Mouse (Mus musculus): ENCODE results near the gene Xpo5. TPM values are rescaled to one million over a fixed set of nuclear protein-coding genes. Genes with fewer than 3 reads are reported as not detected.

Xpo5 gene
- 40.4 and 41.0 TPM in 2 replicates for polyA plus RNA-seq (2015; fragmentation: Nextera tagmentation; extraction: Ambion mirVana)

- Histone ChIP-seq H3K4me2 (peak within 1 kb of the TSS; percentile 94), H3K4me1 (peaks cover 34% of the 10 kb centered on the region), H3K9ac (peak within 1 kb of the TSS; percentile 86), H3K27me3 (replicated peaks) (no peaks in the 10 kb centered on the region), H3K9me3 (no peaks in the 10 kb centered on the region), H3K36me3 (replicated peaks) (peaks cover 15% of the 10 kb centered on the region; the same call in 1 of the 2 replicates), H3K4me3 (peak within 1 kb of the TSS; percentile 90), H3K27ac (peak within 1 kb of the TSS; percentile 81)
- under 1% methylated on average over 66 of the region's 66 CpGs for WGBS
- ATAC-seq (replicated peaks): peak; percentile 96
Observed at GRCm38 (mm10) chr17:46202421-46203071, at the start of gene Xpo5, which contains the start of gene Polh. Gene Xpo5, plus strand, starts transcription at chr17:46202782. Gene Polh, minus strand, starts transcription at chr17:46202645.

GRCm38 (mm10) chr17:46152847-46153782 is 49.5 kb upstream of the Xpo5 start, which contains the start of gene Mad2l1bp:
Gene Mad2l1bp, minus strand, starts transcription at chr17:46153553.
- peaks cover 10% of the 10 kb centered on the region for H3K4me1 ChIP-seq
- no peaks in the 10 kb centered on the region for H3K27me3 ChIP-seq (replicated peaks)
- H3K9ac ChIP-seq: peak within 1 kb of the TSS; percentile 54
- peak within 1 kb of the TSS; percentile 51 for H3K4me3 ChIP-seq
- no peaks in the 10 kb centered on the region for H3K9me3 ChIP-seq
- H3K27ac ChIP-seq: peak within 1 kb of the TSS; percentile 61
- 8% methylated on average over 33 of the region's 33 CpGs for WGBS
- peak; percentile 92 for ATAC-seq (replicated peaks)
- peaks cover under 1% of the 10 kb centered on the region; the same call in 1 of the 2 replicates for H3K36me3 ChIP-seq (replicated peaks)
- H3K4me2 ChIP-seq: peak within 1 kb of the TSS; percentile 89

GRCm38 (mm10) chr17:46154336-46154735 is 48.2 kb upstream of the Xpo5 start:
- no peak for ATAC-seq (replicated peaks)
- Histone ChIP-seq H3K27me3 (replicated peaks) (no peaks in the 10 kb centered on the region), H3K27ac (no peak overlapping the region), H3K9me3 (no peaks in the 10 kb centered on the region), H3K4me1 (peaks cover 10% of the 10 kb centered on the region), H3K36me3 (replicated peaks) (no peaks in the 10 kb centered on the region), H3K4me2 (no peak overlapping the region), H3K9ac (no peak overlapping the region), H3K4me3 (no peak overlapping the region)
- WGBS: 88% methylated on average over 3 of the region's 3 CpGs

- no peak overlapping the region for H3K4me3 ChIP-seq
- no peaks in the 10 kb centered on the region for H3K9me3 ChIP-seq
- WGBS: 90% methylated on average over 5 of the region's 5 CpGs
- no peaks in the 10 kb centered on the region for H3K36me3 ChIP-seq (replicated peaks)
- no peak overlapping the region for H3K4me2 ChIP-seq
- no peak overlapping the region for H3K27ac ChIP-seq
- H3K9ac ChIP-seq: no peak overlapping the region
- peaks cover 21% of the 10 kb centered on the region for H3K4me1 ChIP-seq
- no peak for ATAC-seq (replicated peaks)
- no peaks in the 10 kb centered on the region for H3K27me3 ChIP-seq (replicated peaks)
Observed at GRCm38 (mm10) chr17:46156680-46157079, 45.9 kb upstream of the Xpo5 start.

GRCm38 (mm10) chr17:46157131-46157530 is 45.5 kb upstream of the Xpo5 start:
- H3K4me2 ChIP-seq: no peak overlapping the region
- no peak for ATAC-seq (replicated peaks)
- H3K27ac ChIP-seq: no peak overlapping the region
- H3K27me3 ChIP-seq (replicated peaks): no peaks in the 10 kb centered on the region
- 84% methylated on average over 8 of the region's 8 CpGs for WGBS
- H3K9ac ChIP-seq: no peak overlapping the region
- H3K9me3 ChIP-seq: no peaks in the 10 kb centered on the region
- H3K4me3 ChIP-seq: no peak overlapping the region
- peaks cover 25% of the 10 kb centered on the region for H3K4me1 ChIP-seq
- no peaks in the 10 kb centered on the region for H3K36me3 ChIP-seq (replicated peaks)

GRCm38 (mm10) chr17:46159236-46159635 is 43.3 kb upstream of the Xpo5 start:
- Histone ChIP-seq H3K27ac (no peak overlapping the region), H3K4me2 (peak overlapping the region; percentile 65; the same call in 1 of the 2 replicates), H3K9ac (no peak overlapping the region), H3K4me3 (no peak overlapping the region), H3K36me3 (replicated peaks) (no peaks in the 10 kb centered on the region), H3K4me1 (peaks cover 26% of the 10 kb centered on the region), H3K9me3 (no peaks in the 10 kb centered on the region), H3K27me3 (replicated peaks) (no peaks in the 10 kb centered on the region)
- WGBS: 59% methylated on average over 2 of the region's 2 CpGs
- no peak for ATAC-seq (replicated peaks)

- peak; percentile 58 for ATAC-seq (replicated peaks)
- H3K4me1 ChIP-seq: peaks cover 26% of the 10 kb centered on the region
- H3K9me3 ChIP-seq: no peaks in the 10 kb centered on the region
- peak overlapping the region; percentile 90 for H3K4me3 ChIP-seq
- no peaks in the 10 kb centered on the region for H3K27me3 ChIP-seq (replicated peaks)
- H3K27ac ChIP-seq: peak overlapping the region; percentile 73
- WGBS: under 1% methylated on average over 16 of the region's 16 CpGs
- H3K36me3 ChIP-seq (replicated peaks): peaks cover 6% of the 10 kb centered on the region; the same call in 1 of the 2 replicates
- H3K9ac ChIP-seq: peak overlapping the region; percentile 85
- H3K4me2 ChIP-seq: peak overlapping the region; percentile 65
Observed at GRCm38 (mm10) chr17:46160090-46160662, 42.4 kb upstream of the Xpo5 start.

- H3K4me1 ChIP-seq: peaks cover 26% of the 10 kb centered on the region
- peak within 1 kb of the TSS; percentile 85 for H3K9ac ChIP-seq
- peak within 1 kb of the TSS; percentile 90 for H3K4me3 ChIP-seq
- WGBS: under 1% methylated on average over 22 of the region's 23 CpGs
- no peaks in the 10 kb centered on the region for H3K9me3 ChIP-seq
- no peaks in the 10 kb centered on the region for H3K27me3 ChIP-seq (replicated peaks)
- peak within 1 kb of the TSS; percentile 80 for H3K27ac ChIP-seq
- peaks cover 11% of the 10 kb centered on the region for H3K36me3 ChIP-seq (replicated peaks)
- peak within 1 kb of the TSS; percentile 65 for H3K4me2 ChIP-seq
- peak; percentile 96 for ATAC-seq (replicated peaks)
Observed at GRCm38 (mm10) chr17:46160686-46161085, 41.9 kb upstream of the Xpo5 start, which contains the start of gene Gtpbp2. Gene Gtpbp2, plus strand, starts transcription at chr17:46161032.

- H3K4me2 ChIP-seq: peak overlapping the region; percentile 65
- H3K9me3 ChIP-seq: no peaks in the 10 kb centered on the region
- peak overlapping the region; percentile 90 for H3K4me3 ChIP-seq
- peak; percentile 52 for ATAC-seq (replicated peaks)
- no peaks in the 10 kb centered on the region for H3K27me3 ChIP-seq (replicated peaks)
- peaks cover 16% of the 10 kb centered on the region for H3K36me3 ChIP-seq (replicated peaks)
- peak overlapping the region; percentile 85 for H3K9ac ChIP-seq
- 0% methylated on average over 19 of the region's 19 CpGs for WGBS
- H3K27ac ChIP-seq: peak overlapping the region; percentile 80
- H3K4me1 ChIP-seq: peaks cover 26% of the 10 kb centered on the region
Observed at GRCm38 (mm10) chr17:46161179-46161578, 41.4 kb upstream of the Xpo5 start.

GRCm38 (mm10) chr17:46161710-46162109 is 40.9 kb upstream of the Xpo5 start:
- Histone ChIP-seq H3K9me3 (no peaks in the 10 kb centered on the region), H3K27me3 (replicated peaks) (no peaks in the 10 kb centered on the region), H3K4me1 (peaks cover 26% of the 10 kb centered on the region), H3K4me2 (peak overlapping the region; percentile 65), H3K4me3 (peak overlapping the region; percentile 90), H3K27ac (peak overlapping the region; percentile 80; the same call in 1 of the 2 replicates), H3K9ac (peak overlapping the region; percentile 85), H3K36me3 (replicated peaks) (peaks cover 21% of the 10 kb centered on the region)
- WGBS: 47% methylated on average over 9 of the region's 9 CpGs
- ATAC-seq (replicated peaks): no peak

GRCm38 (mm10) chr17:46162551-46162950 is 40.0 kb upstream of the Xpo5 start:
- ATAC-seq (replicated peaks): no peak
- Histone ChIP-seq H3K4me3 (no peak overlapping the region), H3K27ac (no peak overlapping the region), H3K9me3 (no peaks in the 10 kb centered on the region), H3K36me3 (replicated peaks) (peaks cover 29% of the 10 kb centered on the region), H3K4me1 (peaks cover 26% of the 10 kb centered on the region), H3K4me2 (no peak overlapping the region), H3K9ac (no peak overlapping the region), H3K27me3 (replicated peaks) (no peaks in the 10 kb centered on the region)
- 93% methylated on average over 7 of the region's 7 CpGs for WGBS

All from midbrain, embryonic 15.5 days (tissue).